Mouse (Mus musculus): ENCODE results near the gene Apom. TPM values are rescaled to one million over a fixed set of nuclear protein-coding genes. Genes with fewer than 3 reads are reported as not detected.

Apom gene
- polyA plus RNA-seq, 1 experiment from 2014 or later, result 0.99 TPM

DNA sequence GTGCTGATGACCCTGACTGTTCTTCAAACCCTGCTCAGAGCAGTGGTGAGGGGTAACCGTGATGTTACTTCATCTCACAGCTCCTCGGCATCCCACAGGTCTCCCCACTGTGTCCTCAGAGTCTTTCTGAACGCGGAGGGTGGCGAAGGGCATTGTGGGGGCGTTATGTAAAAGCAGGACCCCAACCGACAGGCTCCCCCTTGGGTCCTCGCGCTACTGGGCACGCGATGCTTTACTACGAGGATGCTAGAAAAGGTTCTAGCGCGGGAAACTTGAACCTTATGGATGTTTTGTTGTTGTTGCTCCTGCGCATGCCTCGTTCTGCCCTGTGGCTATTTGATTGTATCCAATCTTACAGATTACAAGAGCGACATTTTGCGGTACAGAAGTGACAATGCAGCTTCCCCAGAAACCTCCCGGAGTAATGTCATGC is 10.0 kb downstream of the Apom start, which contains the start of gene Csnk2b:
Gene Csnk2b (minus strand): TSS at position 183 of the 433 bp plus-strand sequence.
- peak; percentile 7; the same call in 1 of the 2 replicates for ATAC-seq
- H3K4me2 ChIP-seq, result peak within 1 kb of the TSS; percentile 94
- WGBS, result under 1% methylated on average over 19 of the region's 19 CpGs

DNA sequence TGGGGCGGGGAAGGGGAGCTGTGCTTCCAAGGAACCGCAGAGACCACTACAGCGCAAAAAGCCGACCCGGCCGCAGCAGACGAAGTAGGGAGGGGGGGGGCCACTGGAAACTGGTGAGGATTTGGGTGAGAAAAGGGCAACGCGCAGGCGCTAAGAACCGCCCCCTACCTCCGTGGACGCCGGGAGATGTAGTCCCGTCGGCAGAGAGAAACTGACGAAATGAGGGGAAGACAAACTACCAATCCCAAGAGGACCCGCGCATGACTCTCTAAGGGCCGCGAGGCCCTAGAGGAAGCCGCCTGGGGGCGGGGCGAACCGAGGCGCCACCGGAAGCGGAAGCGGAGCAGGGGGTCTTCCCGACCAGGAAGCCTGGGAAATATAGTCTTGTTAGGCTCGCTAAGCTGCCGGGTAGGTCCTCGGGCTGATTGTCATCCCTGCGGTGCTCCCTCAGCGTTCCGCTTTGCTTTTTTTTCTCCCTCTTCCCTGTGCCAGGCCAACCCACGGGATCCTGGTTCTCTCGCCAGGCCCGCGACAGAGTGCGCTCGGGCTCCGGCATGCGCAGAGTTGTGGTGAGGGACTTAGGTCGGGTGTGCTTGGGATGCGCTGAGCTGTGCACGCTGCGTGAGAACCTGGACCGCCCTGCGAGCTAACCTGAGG is 10.6 kb downstream of the Apom start, which contains the start of gene Gpank1:
Gene Gpank1 (plus strand): TSS at position 313 of the 657 bp plus-strand sequence.
- Histone ChIP-seq H3K4me1 (peaks cover 35% of the 10 kb centered on the region), H3K9ac (peak within 1 kb of the TSS; percentile 90), H3K27me3 (no peaks in the 10 kb centered on the region), H3K27ac (peak within 1 kb of the TSS; percentile 90), H3K4me2 (peak within 1 kb of the TSS; percentile 94), H3K9me3 (replicated peaks) (no peaks in the 10 kb centered on the region), H3K36me3 (ENCODE audit: poor library complexity, severe bottlenecking) (peaks cover 49% of the 10 kb centered on the region), H3K4me3 (peak within 1 kb of the TSS; percentile 88)
- peak; percentile 97 for ATAC-seq
- WGBS, result under 1% methylated on average over 50 of the region's 50 CpGs

More for the DNA sequence above, 10.0 kb downstream of the Apom start, which contains the start of gene Csnk2b:
- Histone ChIP-seq H3K9me3 (replicated peaks) (no peaks in the 10 kb centered on the region), H3K27ac (peak within 1 kb of the TSS; percentile 90), H3K9ac (peak within 1 kb of the TSS; percentile 90), H3K4me1 (peaks cover 41% of the 10 kb centered on the region), H3K27me3 (no peaks in the 10 kb centered on the region), H3K4me3 (peak within 1 kb of the TSS; percentile 88), H3K36me3 (ENCODE audit: poor library complexity, severe bottlenecking) (peaks cover 44% of the 10 kb centered on the region)

DNA sequence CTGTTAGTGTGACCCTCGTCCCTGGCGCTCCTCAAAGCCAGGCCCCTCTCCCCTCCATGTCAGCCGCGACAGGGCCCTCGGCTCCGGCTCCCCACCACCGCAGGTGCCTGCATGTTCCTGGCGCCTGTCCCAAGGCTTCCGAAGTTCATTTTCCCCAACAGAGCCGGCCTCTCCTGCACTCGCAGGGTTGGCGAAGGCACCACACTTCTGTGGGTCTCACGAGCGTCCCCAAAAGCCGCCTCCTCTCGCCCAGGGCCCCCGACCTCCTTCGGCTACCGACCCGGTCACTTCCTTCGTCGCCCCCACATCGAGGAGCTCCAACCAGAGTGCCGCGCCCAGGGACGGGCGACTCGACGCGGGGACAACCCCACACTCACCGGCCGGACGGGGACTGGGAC is 11.1 kb downstream of the Apom start:
- Histone ChIP-seq H3K27me3 (no peaks in the 10 kb centered on the region), H3K9me3 (replicated peaks) (no peaks in the 10 kb centered on the region), H3K9ac (peak overlapping the region; percentile 90), H3K4me2 (peak overlapping the region; percentile 94), H3K4me3 (peak overlapping the region; percentile 88), H3K36me3 (ENCODE audit: poor library complexity, severe bottlenecking) (peaks cover 54% of the 10 kb centered on the region), H3K4me1 (peaks cover 29% of the 10 kb centered on the region), H3K27ac (peak overlapping the region; percentile 15; the same call in 1 of the 2 replicates)
- no peak for ATAC-seq
- 1% methylated on average over 33 of the region's 33 CpGs for WGBS

DNA sequence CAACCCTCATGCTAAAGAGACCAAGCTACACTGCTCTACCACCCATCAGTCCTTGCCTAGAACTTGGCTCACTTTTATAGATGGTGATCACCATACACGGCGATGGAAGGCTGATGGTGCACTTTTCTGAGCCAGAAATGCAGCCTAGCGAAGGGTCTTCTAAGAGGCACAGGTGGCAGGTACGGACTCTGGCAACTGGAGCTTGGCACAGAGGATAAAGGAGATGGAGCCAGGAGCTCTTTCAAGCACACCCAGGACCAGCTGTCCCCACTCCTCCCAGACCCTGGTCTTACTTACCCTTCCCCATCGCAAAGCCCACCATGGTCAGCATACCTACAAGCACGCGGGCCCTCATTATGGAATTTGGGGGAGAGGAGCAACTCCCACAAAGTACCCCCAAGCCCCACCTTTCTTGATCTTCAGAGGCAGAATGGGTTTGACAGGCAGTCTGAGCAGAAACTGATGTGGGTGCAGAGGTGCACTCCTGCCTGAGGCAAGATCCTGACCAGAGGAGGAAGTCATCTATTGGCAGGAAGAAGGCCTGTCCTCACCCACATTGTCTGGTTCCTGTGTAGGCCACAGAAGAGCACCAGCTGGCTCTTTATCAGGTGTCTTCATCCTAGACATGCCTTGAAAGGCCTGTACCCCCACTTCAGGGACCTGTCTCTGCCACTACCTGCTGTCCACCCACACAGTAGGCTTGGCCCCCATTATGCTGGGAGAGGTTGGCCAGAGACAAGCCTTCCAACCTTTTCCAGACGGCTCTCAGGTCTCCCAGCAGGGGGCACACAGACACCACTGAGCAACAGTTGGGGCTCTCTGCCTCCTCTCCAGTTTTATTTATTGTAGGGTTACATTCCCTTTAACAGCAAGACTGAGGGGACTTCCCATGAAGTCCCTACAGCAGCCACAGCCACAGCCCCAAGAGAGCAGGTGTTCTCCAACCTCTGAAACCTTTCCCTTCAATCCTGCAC is 16.5 kb downstream of the Apom start, which contains the start of gene Ly6g5b:
Gene Ly6g5b (minus strand): TSS at position 383 of the 974 bp plus-strand sequence.
- Histone ChIP-seq H3K4me1 (peaks cover 9% of the 10 kb centered on the region), H3K4me2 (no peak within 1 kb of the TSS), H3K4me3 (no peak within 1 kb of the TSS), H3K27me3 (no peaks in the 10 kb centered on the region), H3K36me3 (ENCODE audit: poor library complexity, severe bottlenecking) (peaks cover 52% of the 10 kb centered on the region), H3K27ac (no peak within 1 kb of the TSS), H3K9me3 (replicated peaks) (no peaks in the 10 kb centered on the region), H3K9ac (no peak within 1 kb of the TSS; the same call in 1 of the 2 replicates)
- WGBS, result 85% methylated on average over 8 of the region's 8 CpGs
- no peak for ATAC-seq

DNA sequence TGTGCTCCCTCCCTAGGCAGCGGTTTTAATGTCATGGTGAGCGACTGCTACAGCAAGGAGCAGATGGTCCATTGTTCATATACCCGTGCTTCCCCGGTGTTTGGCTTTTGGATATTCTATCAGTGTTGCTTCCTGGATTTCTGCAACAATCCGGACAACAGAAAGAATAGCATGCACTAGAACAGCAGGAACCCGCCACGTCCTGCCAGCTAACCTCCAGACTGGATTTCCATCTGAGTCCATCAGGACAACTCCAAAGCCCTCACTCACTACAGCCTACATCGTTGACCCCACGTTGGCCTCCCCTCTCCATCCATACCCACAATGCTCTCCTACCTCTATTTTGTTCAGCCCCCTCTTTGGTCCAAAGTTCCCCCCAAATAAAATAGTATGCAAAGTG is 20.1 kb downstream of the Apom start:
- 73% methylated on average over 9 of the region's 9 CpGs for WGBS
- no peaks in the 10 kb centered on the region for H3K27me3 ChIP-seq
- no peak overlapping the region for H3K27ac ChIP-seq
- H3K4me3 ChIP-seq, result no peak overlapping the region
- ATAC-seq, result no peak
- no peaks in the 10 kb centered on the region for H3K4me1 ChIP-seq
- peaks cover 31% of the 10 kb centered on the region for H3K36me3 ChIP-seq (ENCODE audit: poor library complexity, severe bottlenecking)
- H3K9me3 ChIP-seq (replicated peaks), result no peaks in the 10 kb centered on the region
- peak overlapping the region; percentile 12; the same call in 1 of the 2 replicates for H3K9ac ChIP-seq
- no peak overlapping the region for H3K4me2 ChIP-seq

DNA sequence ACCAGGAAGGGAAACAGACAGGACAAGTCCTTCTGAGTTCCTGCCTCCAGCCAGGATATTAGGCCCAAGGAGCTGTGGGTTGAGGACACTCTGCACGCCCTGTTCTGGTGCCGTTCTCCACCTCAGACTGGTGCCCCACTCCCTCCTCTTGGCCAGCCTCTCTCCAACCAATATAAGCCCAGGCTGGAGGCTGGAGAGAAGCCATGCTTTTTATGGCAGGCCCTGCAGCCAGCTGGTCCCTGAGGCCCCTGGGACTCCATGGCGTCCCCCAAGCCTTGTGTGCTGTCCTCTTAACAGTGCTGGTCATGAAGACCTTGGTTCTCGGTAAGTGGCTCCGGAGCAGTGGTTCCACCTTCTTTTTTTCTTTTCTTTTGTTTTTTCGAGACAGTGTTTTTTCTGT is 23.8 kb downstream of the Apom start, which contains the start of gene Ly6g5c:
Gene Ly6g5c (plus strand): TSS at position 183 of the 400 bp plus-strand sequence.
- ATAC-seq, result no peak
- no peaks in the 10 kb centered on the region for H3K27me3 ChIP-seq
- H3K4me3 ChIP-seq, result no peak within 1 kb of the TSS
- H3K4me2 ChIP-seq, result no peak within 1 kb of the TSS
- H3K4me1 ChIP-seq, result peaks cover 7% of the 10 kb centered on the region
- no peak within 1 kb of the TSS for H3K27ac ChIP-seq
- H3K9me3 ChIP-seq (replicated peaks), result no peaks in the 10 kb centered on the region
- no peak within 1 kb of the TSS for H3K9ac ChIP-seq
- H3K36me3 ChIP-seq (ENCODE audit: poor library complexity, severe bottlenecking), result peaks cover 9% of the 10 kb centered on the region
- WGBS, result 86% methylated on average over 6 of the region's 6 CpGs

DNA sequence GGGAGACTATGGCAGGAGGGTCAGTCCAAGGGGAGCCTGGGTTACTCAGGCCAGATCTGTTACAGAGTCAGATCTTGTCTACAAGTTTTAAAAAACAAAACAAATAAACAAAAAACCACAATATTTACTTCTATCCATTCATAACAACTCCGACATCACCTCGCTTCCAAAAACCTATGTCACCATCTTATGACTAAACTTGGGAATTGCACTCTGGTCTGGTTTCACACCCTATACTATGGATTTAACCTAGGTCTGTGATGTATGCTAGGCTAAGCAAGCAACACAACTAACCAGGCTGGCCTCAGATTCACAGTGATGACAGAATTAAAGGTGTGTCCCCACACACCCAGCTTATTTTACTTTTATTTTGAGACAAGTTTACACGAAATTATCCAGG is 25.3 kb downstream of the Apom start:
- H3K4me2 ChIP-seq, result peak overlapping the region; percentile 49
- peaks cover 7% of the 10 kb centered on the region for H3K4me1 ChIP-seq
- no peak overlapping the region; the same call in 1 of the 2 replicates for H3K4me3 ChIP-seq
- H3K27ac ChIP-seq, result no peak overlapping the region
- H3K36me3 ChIP-seq (ENCODE audit: poor library complexity, severe bottlenecking), result peaks cover 24% of the 10 kb centered on the region
- no peaks in the 10 kb centered on the region for H3K27me3 ChIP-seq
- ATAC-seq, result 0 out of 2 replicates have a peak, but pooled peaks have one; percentile 27
- 58% methylated on average over 3 of the region's 3 CpGs for WGBS
- no peaks in the 10 kb centered on the region for H3K9me3 ChIP-seq (replicated peaks)
- H3K9ac ChIP-seq, result 0 out of 2 replicates have a peak overlapping the region, but pooled peaks have one; percentile 57

DNA sequence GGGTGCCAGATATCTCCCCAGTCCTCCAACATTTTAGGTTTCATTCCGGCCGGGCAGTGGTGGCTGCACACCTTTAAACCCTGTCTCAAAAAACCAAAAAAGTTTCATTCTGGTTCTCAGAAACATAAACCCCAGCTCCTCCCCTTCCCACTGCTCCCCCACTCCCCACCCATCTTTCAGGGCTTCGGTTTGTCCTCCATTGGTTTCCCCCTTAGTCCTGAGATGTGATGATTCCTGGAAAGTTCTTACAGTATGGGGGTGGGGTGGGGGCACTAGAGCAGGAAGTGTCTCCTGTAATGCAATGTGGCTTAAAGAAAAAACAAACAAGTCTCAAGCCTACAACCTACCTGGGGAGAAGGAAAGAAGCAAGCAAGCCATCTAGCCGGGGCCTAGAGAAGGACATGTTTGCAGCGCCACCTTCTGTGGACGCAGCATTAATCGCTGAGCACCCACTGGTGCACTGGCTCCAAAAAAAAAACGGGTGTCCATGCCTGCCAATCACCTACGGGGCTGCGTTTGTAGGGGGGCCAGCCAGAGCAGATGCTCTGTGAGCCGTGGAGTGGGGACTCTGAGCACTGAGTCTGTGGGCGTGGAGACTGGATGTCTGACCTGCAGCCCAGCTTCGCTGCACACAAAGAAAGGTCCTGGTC is 26.0 kb downstream of the Apom start:
- Histone ChIP-seq H3K27ac (no peak overlapping the region; the same call in 1 of the 2 replicates), H3K9ac (peak overlapping the region; percentile 57; the same call in 1 of the 2 replicates), H3K4me1 (peaks cover 7% of the 10 kb centered on the region), H3K36me3 (ENCODE audit: poor library complexity, severe bottlenecking) (peaks cover 31% of the 10 kb centered on the region), H3K9me3 (replicated peaks) (no peaks in the 10 kb centered on the region), H3K4me2 (peak overlapping the region; percentile 49), H3K27me3 (no peaks in the 10 kb centered on the region), H3K4me3 (peak overlapping the region; percentile 15; the same call in 1 of the 2 replicates)
- 23% methylated on average over 13 of the region's 13 CpGs for WGBS
- ATAC-seq, result no peak

DNA sequence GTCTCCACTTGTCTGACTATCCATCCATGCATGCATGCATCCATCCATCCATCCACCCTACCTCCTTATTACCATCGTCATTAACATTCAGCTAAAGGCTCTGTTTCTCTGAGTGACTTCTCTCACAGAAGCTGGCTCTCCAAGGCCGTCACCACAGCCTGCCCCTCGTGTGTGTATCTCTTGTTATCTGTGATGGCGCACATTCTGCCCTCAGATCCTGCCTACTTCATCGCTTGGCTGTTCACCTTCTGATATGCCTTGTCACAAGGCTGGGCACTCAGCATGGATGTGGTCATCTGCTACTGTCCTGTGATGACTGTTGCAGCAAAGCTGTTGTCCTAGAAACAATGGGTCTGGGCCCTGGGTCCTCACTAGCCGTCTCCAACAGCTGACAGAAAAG is 27.1 kb downstream of the Apom start:
- no peak overlapping the region for H3K27ac ChIP-seq
- no peak overlapping the region for H3K4me2 ChIP-seq
- peaks cover 42% of the 10 kb centered on the region for H3K36me3 ChIP-seq (ENCODE audit: poor library complexity, severe bottlenecking)
- H3K9ac ChIP-seq, result 0 out of 2 replicates have a peak overlapping the region, but pooled peaks have one; percentile 4
- H3K4me3 ChIP-seq, result no peak overlapping the region
- ATAC-seq, result no peak
- H3K9me3 ChIP-seq (replicated peaks), result no peaks in the 10 kb centered on the region
- H3K4me1 ChIP-seq, result peaks cover 7% of the 10 kb centered on the region
- no peaks in the 10 kb centered on the region for H3K27me3 ChIP-seq
- 82% methylated on average over 6 of the region's 6 CpGs for WGBS

DNA sequence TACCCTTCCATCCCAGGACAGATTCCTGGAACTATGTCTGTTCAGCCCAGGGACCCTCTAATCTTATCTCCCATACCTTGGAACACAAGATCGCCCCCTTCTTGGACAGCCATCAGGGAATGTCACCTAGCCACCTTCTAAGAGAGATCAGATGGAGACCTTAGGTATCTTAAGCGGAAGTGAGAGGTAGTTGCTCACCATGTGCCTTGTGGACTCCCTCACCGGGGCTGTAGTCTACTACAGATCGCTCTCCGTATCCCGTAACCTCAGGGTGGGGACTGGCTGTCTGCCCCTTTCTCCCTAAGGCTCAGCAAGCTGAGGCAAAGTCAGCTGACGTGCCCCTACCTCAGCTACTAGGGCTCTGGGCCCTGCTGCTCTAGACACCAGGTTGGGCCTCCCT is 27.8 kb downstream of the Apom start:
- 89% methylated on average over 7 of the region's 7 CpGs for WGBS
- Histone ChIP-seq H3K27me3 (no peaks in the 10 kb centered on the region), H3K4me2 (no peak overlapping the region), H3K4me1 (peaks cover 7% of the 10 kb centered on the region), H3K4me3 (no peak overlapping the region), H3K9me3 (replicated peaks) (no peaks in the 10 kb centered on the region), H3K27ac (no peak overlapping the region), H3K9ac (peak overlapping the region; percentile 4; the same call in 1 of the 2 replicates), H3K36me3 (ENCODE audit: poor library complexity, severe bottlenecking) (peaks cover 49% of the 10 kb centered on the region)
- ATAC-seq, result no peak

DNA sequence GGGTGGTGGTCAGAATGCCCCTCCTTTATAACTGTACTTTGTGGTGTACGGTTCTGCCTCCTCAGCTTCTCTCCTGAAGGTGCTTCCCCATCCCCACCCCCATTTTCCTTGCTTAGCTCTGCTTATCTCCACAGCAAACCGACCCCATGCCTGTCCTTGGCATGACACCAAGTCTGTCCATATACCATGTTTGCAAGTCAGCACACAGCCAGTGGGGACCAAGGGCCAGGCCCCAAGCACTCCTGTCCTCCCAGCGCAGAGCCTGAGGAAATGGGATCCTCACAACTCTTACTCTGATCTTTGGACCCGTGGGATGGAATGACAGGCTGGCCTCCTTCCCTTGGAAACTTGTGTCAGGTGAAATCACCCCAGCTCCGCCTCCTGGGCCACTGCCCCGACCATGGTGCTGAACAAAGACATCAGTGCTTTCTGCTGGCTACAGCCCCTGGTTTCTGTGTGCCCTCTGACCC is 28.6 kb downstream of the Apom start:
- H3K27ac ChIP-seq, result no peak overlapping the region

More for the DNA sequence above, 28.6 kb downstream of the Apom start:
- 80% methylated on average over 6 of the region's 6 CpGs for WGBS
- Histone ChIP-seq H3K4me3 (no peak overlapping the region), H3K4me2 (no peak overlapping the region), H3K4me1 (peaks cover 7% of the 10 kb centered on the region), H3K9me3 (replicated peaks) (no peaks in the 10 kb centered on the region), H3K36me3 (ENCODE audit: poor library complexity, severe bottlenecking) (peaks cover 57% of the 10 kb centered on the region), H3K9ac (no peak overlapping the region), H3K27me3 (no peaks in the 10 kb centered on the region)
- ATAC-seq, result no peak
